Mouse (Mus musculus) heart, adult 9 months (tissue): Measurements from ENCODE around the gene Foxp1.
A peak's percentile ranks its signal among the peaks of the same experiment; 100 is the strongest.

Experiments
- DNase-seq, 2 experiments: peaks; one replicate each; pipeline ENCODE4 v3.0.0; 2022; ENCODE audit warnings: low spot score in 2 of 2

Gene Foxp1

GRCm38 (mm10) chr6:99207226-99207885, 315.2 kb downstream of the Foxp1 start:
- no peak for DNase-seq

- no peak for DNase-seq
These were observed 316.1 kb downstream of the Foxp1 start for GRCm38 (mm10) chr6:99206437-99206870.

GRCm38 (mm10) chr6:99205587-99206436, 316.7 kb downstream of the Foxp1 start:
- DNase-seq, result no peak

- DNase-seq, result no peak
These were observed 317.5 kb downstream of the Foxp1 start for GRCm38 (mm10) chr6:99204780-99205586.

GRCm38 (mm10) chr6:99204052-99204779, 318.3 kb downstream of the Foxp1 start:
- DNase-seq, result no peak

- no peak for DNase-seq
These were observed 319.3 kb downstream of the Foxp1 start for GRCm38 (mm10) chr6:99203231-99203630.

GRCm38 (mm10) chr6:99202781-99203180, 319.7 kb downstream of the Foxp1 start:
- no peak for DNase-seq

GRCm38 (mm10) chr6:99201271-99201705, 321.2 kb downstream of the Foxp1 start:
- DNase-seq, result no peak

GRCm38 (mm10) chr6:99200656-99201055, 321.9 kb downstream of the Foxp1 start:
- peak; percentile 15 to 27 for DNase-seq

GRCm38 (mm10) chr6:99199277-99199676, 323.2 kb downstream of the Foxp1 start:
- no peak for DNase-seq

GRCm38 (mm10) chr6:99193697-99194096, 328.8 kb downstream of the Foxp1 start:
- DNase-seq, result no peak

GRCm38 (mm10) chr6:99191636-99192137, 330.8 kb downstream of the Foxp1 start:
- DNase-seq, result no peak

- no peak for DNase-seq
These were observed 331.4 kb downstream of the Foxp1 start for GRCm38 (mm10) chr6:99191041-99191635.

- DNase-seq, result no peak
These were observed 332.6 kb downstream of the Foxp1 start for GRCm38 (mm10) chr6:99189967-99190366.

GRCm38 (mm10) chr6:99188366-99189216, 333.9 kb downstream of the Foxp1 start:
- DNase-seq, result no peak

GRCm38 (mm10) chr6:99187914-99188313, 334.6 kb downstream of the Foxp1 start:
- DNase-seq, result no peak

- DNase-seq, result no peak
These were observed 335.1 kb downstream of the Foxp1 start for GRCm38 (mm10) chr6:99187415-99187814.

GRCm38 (mm10) chr6:99186569-99186968, 336.0 kb downstream of the Foxp1 start:
- DNase-seq, result no peak

GRCm38 (mm10) chr6:99185797-99186196, 336.7 kb downstream of the Foxp1 start:
- DNase-seq, result no peak

- DNase-seq, result no peak
These were observed 338.5 kb downstream of the Foxp1 start for GRCm38 (mm10) chr6:99184051-99184450.
